Mouse (Mus musculus): ENCODE results near the gene Katnal1. TPM values are rescaled to one million over a fixed set of nuclear protein-coding genes. Genes with fewer than 3 reads are reported as not detected.

Gene Katnal1
- polyA plus RNA-seq, 1 experiment from 2014 or later = 6.7 TPM

DNA sequence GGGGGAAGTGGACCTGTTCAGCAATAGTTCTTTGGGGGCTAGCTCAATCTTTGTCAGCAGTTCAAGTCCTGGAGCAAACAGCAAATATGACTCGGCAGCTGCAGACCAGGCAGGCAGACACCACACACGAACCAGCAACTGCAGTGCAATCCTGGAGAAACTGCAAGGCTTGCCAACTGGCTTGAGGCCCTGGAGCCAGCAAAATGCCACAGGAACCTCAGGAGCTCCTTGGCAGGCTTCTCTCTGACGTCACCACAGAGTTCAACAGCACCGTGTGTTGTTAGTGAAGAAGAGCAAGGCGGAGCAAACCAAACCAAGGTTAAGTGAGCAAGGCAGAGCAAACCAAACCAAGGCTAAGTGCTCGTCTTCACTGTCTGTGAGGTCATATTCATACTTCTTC lies 79.6 kb downstream of the Katnal1 start:
- no peaks in the 10 kb centered on the region for H3K9me3 ChIP-seq (replicated peaks; ENCODE audit: control insufficient read depth, low read length)
- no peak overlapping the region for H3K4me3 ChIP-seq (ENCODE audit: low read depth, low read length)
- ATAC-seq (ENCODE audit: low read depth) = no peak
- H3K9ac ChIP-seq (ENCODE audit: low read depth, low read length) = no peak overlapping the region
- H3K27me3 ChIP-seq (ENCODE audit: control insufficient read depth, insufficient read depth, low read depth, low read length) = no peaks in the 10 kb centered on the region
- WGBS (ENCODE audit: insufficient replicate concordance) = 73% methylated on average over 6 of the region's 6 CpGs
- no peaks in the 10 kb centered on the region for H3K36me3 ChIP-seq (ENCODE audit: control insufficient read depth, insufficient read depth)
- no peak overlapping the region for H3K27ac ChIP-seq (ENCODE audit: low read length)
- no peak overlapping the region for H3K4me2 ChIP-seq (ENCODE audit: low read depth, low read length)
- H3K4me1 ChIP-seq (ENCODE audit: control insufficient read depth, low read depth, low read length) = no peaks in the 10 kb centered on the region

DNA sequence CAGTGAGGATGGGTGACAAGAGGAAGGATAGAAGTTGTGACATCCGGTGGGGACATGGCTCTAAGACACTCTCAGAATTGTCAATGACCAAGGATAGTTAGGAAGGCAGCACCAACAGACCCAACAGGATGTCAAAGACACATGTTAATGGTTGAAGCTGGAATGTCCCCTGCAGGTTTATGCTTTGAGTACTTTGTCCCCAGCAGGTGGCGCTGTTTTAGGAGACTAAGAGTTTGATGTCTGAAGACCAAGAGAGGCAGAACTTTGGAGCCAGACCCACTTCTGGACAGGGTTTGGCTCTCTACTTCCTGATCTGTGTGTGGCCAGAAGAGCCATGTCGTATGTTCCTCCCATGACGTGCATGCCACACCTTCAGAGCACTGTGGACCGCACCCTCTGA lies 82.1 kb downstream of the Katnal1 start:
- Histone ChIP-seq H3K27ac (ENCODE audit: low read length) (no peak overlapping the region), H3K36me3 (ENCODE audit: control insufficient read depth, insufficient read depth) (no peaks in the 10 kb centered on the region), H3K27me3 (ENCODE audit: control insufficient read depth, insufficient read depth, low read depth, low read length) (no peaks in the 10 kb centered on the region), H3K9ac (ENCODE audit: low read depth, low read length) (no peak overlapping the region), H3K4me3 (ENCODE audit: low read depth, low read length) (no peak overlapping the region), H3K4me1 (ENCODE audit: control insufficient read depth, low read depth, low read length) (no peaks in the 10 kb centered on the region), H3K4me2 (ENCODE audit: low read depth, low read length) (no peak overlapping the region), H3K9me3 (replicated peaks; ENCODE audit: control insufficient read depth, low read length) (no peaks in the 10 kb centered on the region)
- no peak for ATAC-seq (ENCODE audit: low read depth)
- WGBS (ENCODE audit: insufficient replicate concordance) = 85% methylated on average over 5 of the region's 5 CpGs

GRCm38 (mm10) chr5:148837069-148837468 lies 92.1 kb downstream of the Katnal1 start:
- Histone ChIP-seq H3K9ac (ENCODE audit: low read depth, low read length) (no peak overlapping the region), H3K27me3 (ENCODE audit: control insufficient read depth, insufficient read depth, low read depth, low read length) (peaks cover 1% of the 10 kb centered on the region; the same call in 1 of the 2 replicates), H3K27ac (ENCODE audit: low read length) (no peak overlapping the region), H3K36me3 (ENCODE audit: control insufficient read depth, insufficient read depth) (no peaks in the 10 kb centered on the region), H3K9me3 (replicated peaks; ENCODE audit: control insufficient read depth, low read length) (no peaks in the 10 kb centered on the region), H3K4me3 (ENCODE audit: low read depth, low read length) (no peak overlapping the region), H3K4me1 (ENCODE audit: control insufficient read depth, low read depth, low read length) (no peaks in the 10 kb centered on the region), H3K4me2 (ENCODE audit: low read depth, low read length) (no peak overlapping the region)
- WGBS (ENCODE audit: insufficient replicate concordance) = 9% methylated on average over 8 of the region's 8 CpGs
- peak; percentile 88 for ATAC-seq (ENCODE audit: low read depth)

DNA sequence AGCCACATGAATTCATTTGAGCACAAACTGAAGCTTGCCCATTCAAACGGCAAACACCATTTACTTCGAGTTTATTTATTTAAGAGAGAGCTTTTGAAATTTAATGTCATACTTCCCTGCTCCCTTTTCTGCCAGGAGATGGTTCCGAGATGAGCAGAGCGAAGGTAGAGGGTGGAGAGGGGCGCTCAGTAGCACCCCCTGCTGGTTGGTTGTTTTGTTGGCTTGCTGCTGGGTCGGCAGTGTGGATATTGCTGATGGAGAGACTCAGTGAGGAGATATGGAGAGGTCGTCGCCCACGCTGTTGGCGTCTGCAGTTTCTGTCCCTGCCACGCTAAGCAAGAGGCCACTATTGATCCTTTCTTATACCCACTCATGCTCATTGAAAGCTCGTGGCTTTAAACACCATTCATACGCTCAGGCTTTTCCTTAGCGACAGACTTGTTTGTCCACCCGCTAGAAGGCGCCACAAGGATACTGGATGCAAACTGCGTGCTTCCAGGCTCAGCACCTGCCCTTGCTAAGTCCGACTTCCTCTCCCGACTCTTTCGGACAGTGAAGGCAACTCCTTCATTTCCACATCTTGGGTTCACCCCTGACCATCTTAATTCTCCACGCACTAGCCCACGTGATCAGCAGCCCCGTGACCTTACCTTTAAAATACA lies 97.4 kb downstream of the Katnal1 start:
- Histone ChIP-seq H3K9ac (ENCODE audit: low read depth, low read length) (no peak overlapping the region), H3K9me3 (replicated peaks; ENCODE audit: control insufficient read depth, low read length) (no peaks in the 10 kb centered on the region), H3K4me1 (ENCODE audit: control insufficient read depth, low read depth, low read length) (peaks cover 6% of the 10 kb centered on the region; the same call in 1 of the 2 replicates), H3K27me3 (ENCODE audit: control insufficient read depth, insufficient read depth, low read depth, low read length) (peaks cover 4% of the 10 kb centered on the region; the same call in 1 of the 2 replicates), H3K36me3 (ENCODE audit: control insufficient read depth, insufficient read depth) (no peaks in the 10 kb centered on the region), H3K4me3 (ENCODE audit: low read depth, low read length) (peak overlapping the region; percentile 43), H3K27ac (ENCODE audit: low read length) (no peak overlapping the region), H3K4me2 (ENCODE audit: low read depth, low read length) (peak overlapping the region; percentile 45)
- peak; percentile 48; the same call in 1 of the 2 replicates for ATAC-seq (ENCODE audit: low read depth)
- 5% methylated on average over 23 of the region's 23 CpGs for WGBS (ENCODE audit: insufficient replicate concordance)

DNA sequence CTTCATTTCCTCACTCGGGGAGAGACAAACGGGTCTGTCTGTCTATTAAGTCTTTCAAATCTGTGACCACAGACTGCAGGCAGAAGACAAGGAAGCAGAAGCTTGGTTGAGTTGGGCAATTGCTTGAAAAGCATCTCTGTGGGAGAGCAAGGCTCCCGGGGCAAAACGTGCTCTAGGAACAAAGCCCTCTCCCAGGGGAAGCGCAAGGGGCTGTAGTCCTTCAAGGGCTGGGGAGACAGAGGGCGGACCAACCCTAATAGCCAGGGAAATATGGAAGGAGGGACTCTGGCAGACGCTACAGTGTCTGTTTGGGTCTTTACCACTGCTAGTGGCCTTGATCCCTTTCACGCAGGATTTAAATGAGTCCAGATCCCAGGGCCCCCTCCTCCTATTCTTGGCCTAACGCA lies 98.0 kb downstream of the Katnal1 start:
- ATAC-seq (ENCODE audit: low read depth) = no peak
- H3K9ac ChIP-seq (ENCODE audit: low read depth, low read length) = no peak overlapping the region

GRCm38 (mm10) chr5:148825732-148826131 lies 103.4 kb downstream of the Katnal1 start:
- no peak for ATAC-seq (ENCODE audit: low read depth)

More for the DNA sequence above, 98.0 kb downstream of the Katnal1 start:
- peaks cover 6% of the 10 kb centered on the region; the same call in 1 of the 2 replicates for H3K4me1 ChIP-seq (ENCODE audit: control insufficient read depth, low read depth, low read length)
- peak overlapping the region; percentile 43 for H3K4me3 ChIP-seq (ENCODE audit: low read depth, low read length)
- H3K4me2 ChIP-seq (ENCODE audit: low read depth, low read length) = peak overlapping the region; percentile 45
- no peak overlapping the region for H3K27ac ChIP-seq (ENCODE audit: low read length)
- no peaks in the 10 kb centered on the region for H3K9me3 ChIP-seq (replicated peaks; ENCODE audit: control insufficient read depth, low read length)
- 6% methylated on average over 9 of the region's 9 CpGs for WGBS (ENCODE audit: insufficient replicate concordance)
- H3K36me3 ChIP-seq (ENCODE audit: control insufficient read depth, insufficient read depth) = no peaks in the 10 kb centered on the region
- peaks cover 4% of the 10 kb centered on the region; the same call in 1 of the 2 replicates for H3K27me3 ChIP-seq (ENCODE audit: control insufficient read depth, insufficient read depth, low read depth, low read length)

GRCm38 (mm10) chr5:148822772-148823171 lies 106.3 kb downstream of the Katnal1 start:
- H3K36me3 ChIP-seq (ENCODE audit: control insufficient read depth, insufficient read depth) = no peaks in the 10 kb centered on the region
- ATAC-seq (ENCODE audit: low read depth) = no peak
- H3K4me2 ChIP-seq (ENCODE audit: low read depth, low read length) = no peak overlapping the region

More at GRCm38 (mm10) chr5:148825732-148826131, 103.4 kb downstream of the Katnal1 start:
- Histone ChIP-seq H3K9me3 (replicated peaks; ENCODE audit: control insufficient read depth, low read length) (no peaks in the 10 kb centered on the region), H3K4me3 (ENCODE audit: low read depth, low read length) (no peak overlapping the region), H3K36me3 (ENCODE audit: control insufficient read depth, insufficient read depth) (no peaks in the 10 kb centered on the region), H3K4me2 (ENCODE audit: low read depth, low read length) (no peak overlapping the region), H3K9ac (ENCODE audit: low read depth, low read length) (no peak overlapping the region), H3K27me3 (ENCODE audit: control insufficient read depth, insufficient read depth, low read depth, low read length) (peaks cover 9% of the 10 kb centered on the region), H3K27ac (ENCODE audit: low read length) (no peak overlapping the region), H3K4me1 (ENCODE audit: control insufficient read depth, low read depth, low read length) (no peaks in the 10 kb centered on the region)
- 48% methylated on average over 7 of the region's 7 CpGs for WGBS (ENCODE audit: insufficient replicate concordance)

More at GRCm38 (mm10) chr5:148822772-148823171, 106.3 kb downstream of the Katnal1 start:
- Histone ChIP-seq H3K4me1 (ENCODE audit: control insufficient read depth, low read depth, low read length) (no peaks in the 10 kb centered on the region), H3K27me3 (ENCODE audit: control insufficient read depth, insufficient read depth, low read depth, low read length) (peaks cover 12% of the 10 kb centered on the region), H3K9me3 (replicated peaks; ENCODE audit: control insufficient read depth, low read length) (no peaks in the 10 kb centered on the region), H3K9ac (ENCODE audit: low read depth, low read length) (no peak overlapping the region), H3K27ac (ENCODE audit: low read length) (no peak overlapping the region), H3K4me3 (ENCODE audit: low read depth, low read length) (no peak overlapping the region)
- 74% methylated on average over 13 of the region's 13 CpGs for WGBS (ENCODE audit: insufficient replicate concordance)

Other genes starting within 250 kb of the Katnal1 start
- gene Gm42791, start 65.8 kb upstream of the Katnal1 start, polyA plus RNA-seq (2015; fragmentation: Nextera tagmentation; extraction: Ambion mirVana) = 0.53 and 1.1 TPM in 2 replicates

Data from liver, embryonic 16.5 days (tissue).